Mouse (Mus musculus) myocyte (in vitro differentiated cells): ENCODE data around the gene Hmgcll1.

Experiments used
- MYOD1 ChIP-seq, 3 experiments: IDR thresholded peaks; one replicate each; pipeline ENCODE4 v1.6.1; 2011; ENCODE audit warnings: control low read depth in 2 of 3, low read depth in 2 of 3, mild to moderate bottlenecking in 2 of 3, moderate library complexity in 1 of 3; ENCODE audit not compliant: insufficient read length in 2 of 3, control insufficient read depth in 1 of 3
- MYOG ChIP-seq, 3 experiments: IDR thresholded peaks; one replicate each; pipeline ENCODE4 v1.6.1; 2011; ENCODE audit warnings: control low read depth in 2 of 3, low read depth in 2 of 3, mild to moderate bottlenecking in 2 of 3; ENCODE audit not compliant: insufficient read length in 2 of 3, control insufficient read depth in 1 of 3, insufficient read depth in 1 of 3
- POLR2A ChIP-seq: IDR thresholded peaks from one replicate; pipeline ENCODE4 v1.6.1; 2011; ENCODE audit warnings: low read depth, mild to moderate bottlenecking, control low read depth, moderate library complexity; ENCODE audit not compliant: insufficient read length
- POLR2AphosphoS2 ChIP-seq: IDR thresholded peaks from one replicate; pipeline ENCODE4 v1.6.1; 2011; ENCODE audit warnings: low read depth, control low read depth; ENCODE audit not compliant: insufficient read length
- REST ChIP-seq: IDR thresholded peaks from one replicate; pipeline ENCODE4 v1.6.1; 2011; ENCODE audit warnings: mild to moderate bottlenecking, control low read depth, moderate library complexity; ENCODE audit not compliant: insufficient read depth, insufficient read length
- TCF12 ChIP-seq: IDR thresholded peaks from one replicate; pipeline ENCODE4 v1.6.1; 2011; ENCODE audit warnings: mild to moderate bottlenecking, control low read depth; ENCODE audit not compliant: poor library complexity, insufficient read depth, severe bottlenecking
- TCF3 ChIP-seq: IDR thresholded peaks from one replicate; pipeline ENCODE4 v1.6.1; 2011; ENCODE audit warnings: low read depth, control low read depth; ENCODE audit not compliant: insufficient read length
- USF1 ChIP-seq: IDR thresholded peaks from one replicate; pipeline ENCODE4 v1.6.1; 2011; ENCODE audit warnings: low read depth, mild to moderate bottlenecking, control low read depth, moderate library complexity

DNA sequence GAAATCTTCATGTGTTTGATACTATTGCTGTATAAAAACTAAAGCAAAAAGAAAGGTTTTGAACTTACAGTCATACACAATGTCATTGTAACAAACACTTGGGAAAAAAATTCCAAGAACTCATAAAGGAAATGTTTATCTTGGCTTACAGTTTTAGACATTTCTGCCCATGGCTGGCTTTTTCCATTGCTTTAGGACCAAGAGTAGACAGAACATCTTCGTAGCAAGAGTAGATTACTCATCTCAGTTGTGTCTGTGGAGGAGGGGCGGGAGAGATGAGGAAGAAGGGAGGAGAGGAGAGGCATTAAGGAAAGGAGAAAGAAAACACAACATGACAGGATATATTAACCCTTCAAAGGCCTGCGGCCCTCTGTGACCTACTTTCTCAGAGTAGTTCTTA is 11.6 kb upstream of the Hmgcll1 start:
- no peak for TF ChIP-seq MYOG (IDR thresholded peaks at IDR 0.05; ENCODE audit: control insufficient read depth in 1 of 3, insufficient read depth in 1 of 3, insufficient read length in 2 of 3, low read depth in 2 of 3)
- TF ChIP-seq TCF3: no peak
- TF ChIP-seq TCF12: no peak
- TF ChIP-seq POLR2A: no peak
- no peak for TF ChIP-seq USF1
- TF ChIP-seq POLR2AphosphoS2: no peak
- TF ChIP-seq REST: no peak
- TF ChIP-seq MYOD1 (IDR thresholded peaks at IDR 0.05; ENCODE audit: control insufficient read depth in 1 of 3, insufficient read length in 2 of 3, low read depth in 2 of 3): no peak
